Mouse (Mus musculus): ENCODE results near the gene Mettl21a.
"Not testable (repeated sequence)": the region's sequence is repeated elsewhere in the genome, so short reads cannot be mapped to it uniquely, and the experiment has no call there.

Gene Mettl21a

GRCm38 (mm10) chr1:64616881-64617714 lies at the start of gene Mettl21a:
Gene Mettl21a (minus strand): TSS chr1:64617242.
- DNase-seq = peak; percentile 77 to 83

DNA sequence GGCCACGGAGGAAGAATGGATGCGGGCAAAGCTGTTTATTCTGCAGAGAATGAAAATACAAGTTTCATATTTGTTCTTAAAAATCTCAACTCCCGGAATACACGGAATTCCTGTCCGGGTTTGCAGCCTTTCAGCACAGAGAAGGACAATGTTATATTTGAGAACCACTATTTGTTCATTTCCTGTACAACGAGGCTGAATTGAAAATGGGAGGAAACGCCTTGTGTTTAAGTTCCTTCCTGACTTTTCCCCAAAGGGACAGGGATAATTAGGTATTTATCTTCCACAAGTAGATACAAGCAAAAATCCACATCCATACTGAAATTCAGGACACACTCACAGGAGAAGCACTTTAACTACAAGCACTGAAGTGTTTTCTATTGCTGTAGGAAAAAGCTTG lies 41.8 kb upstream of the Mettl21a start:
- no peak for DNase-seq

- no peak for DNase-seq
Measured at GRCm38 (mm10) chr1:64656423-64657129, 39.5 kb upstream of the Mettl21a start.

GRCm38 (mm10) chr1:64655415-64655814 lies 38.4 kb upstream of the Mettl21a start:
- peak in 1 of 2 experiments; percentile 28 for DNase-seq

DNA sequence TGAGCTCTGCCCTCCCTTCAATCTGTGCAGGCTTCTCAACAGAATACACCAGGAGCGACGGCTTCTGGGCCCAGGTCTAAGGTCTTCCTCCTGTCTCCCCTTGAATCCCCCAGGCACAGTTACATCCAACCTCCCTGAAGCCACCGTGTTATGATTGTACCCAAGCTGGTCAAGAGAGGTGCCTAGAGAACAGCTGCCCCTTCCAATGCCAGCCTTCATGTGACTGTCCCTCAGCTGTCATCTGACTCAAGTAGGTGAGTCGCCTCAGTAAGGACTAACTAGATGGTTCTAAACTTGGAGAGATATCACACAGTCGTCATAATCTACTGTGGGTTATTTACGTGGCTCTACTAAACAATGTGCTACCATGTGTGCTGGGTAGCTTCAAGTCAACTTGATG lies 36.7 kb upstream of the Mettl21a start:
- DNase-seq = no peak

DNA sequence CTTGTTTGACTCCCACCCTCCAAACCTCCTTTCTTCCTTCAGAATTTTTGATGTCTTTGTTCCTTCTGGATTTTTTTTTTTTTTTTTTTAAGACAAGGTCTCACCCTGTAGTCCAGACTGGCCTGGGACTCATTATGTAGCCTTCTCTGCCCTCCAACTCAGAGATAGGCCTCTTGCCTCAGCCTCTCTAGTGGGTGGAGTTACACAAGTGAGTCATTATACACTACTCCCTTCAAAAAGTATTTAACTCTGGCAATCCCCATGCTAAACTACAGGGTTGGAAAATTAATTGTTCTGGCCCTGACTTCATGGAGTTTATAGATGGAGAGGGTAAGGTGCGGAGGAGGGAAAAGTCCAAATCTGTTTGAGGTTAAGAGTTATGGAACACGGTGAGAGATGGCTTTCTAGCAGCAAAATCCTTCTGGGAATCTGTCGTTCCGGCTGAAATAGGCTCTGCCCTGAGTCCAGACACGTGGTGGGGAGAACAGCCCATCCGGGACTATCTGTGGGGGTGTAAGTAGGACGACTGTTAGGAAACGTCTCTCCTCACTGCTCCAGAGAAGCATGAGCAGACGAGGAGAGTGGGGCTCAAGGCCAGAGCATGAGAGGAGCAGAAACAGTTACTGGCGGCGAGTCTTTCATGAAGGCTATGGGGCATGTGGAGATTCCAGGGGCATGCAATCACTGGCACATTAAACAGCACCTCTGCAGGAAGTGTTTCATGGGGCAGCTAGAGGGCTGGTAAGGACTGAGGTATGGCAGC lies 32.5 kb upstream of the Mettl21a start:
- no peak for DNase-seq

DNA sequence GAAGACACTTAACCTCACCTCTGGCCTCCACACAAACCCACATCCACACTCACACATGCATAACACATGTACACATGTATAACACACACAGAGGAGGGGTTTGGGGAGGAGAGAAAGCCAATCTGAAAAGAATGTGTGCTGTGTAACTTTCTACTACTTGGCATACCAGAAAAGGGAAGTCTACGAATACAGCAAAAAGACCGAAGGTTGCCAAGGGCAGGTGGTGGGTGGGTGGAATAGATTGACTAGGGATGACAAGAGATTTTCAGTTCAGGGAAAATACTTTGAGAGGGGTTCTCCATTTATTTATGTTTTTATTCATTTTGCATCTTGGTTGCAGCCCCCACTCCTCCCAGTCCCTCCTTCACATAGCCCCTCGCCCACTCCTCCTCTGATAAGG lies 27.5 kb upstream of the Mettl21a start:
- no peak for DNase-seq

- DNase-seq = not testable (repeated sequence)
Measured at GRCm38 (mm10) chr1:64642541-64642940, 25.5 kb upstream of the Mettl21a start.

DNA sequence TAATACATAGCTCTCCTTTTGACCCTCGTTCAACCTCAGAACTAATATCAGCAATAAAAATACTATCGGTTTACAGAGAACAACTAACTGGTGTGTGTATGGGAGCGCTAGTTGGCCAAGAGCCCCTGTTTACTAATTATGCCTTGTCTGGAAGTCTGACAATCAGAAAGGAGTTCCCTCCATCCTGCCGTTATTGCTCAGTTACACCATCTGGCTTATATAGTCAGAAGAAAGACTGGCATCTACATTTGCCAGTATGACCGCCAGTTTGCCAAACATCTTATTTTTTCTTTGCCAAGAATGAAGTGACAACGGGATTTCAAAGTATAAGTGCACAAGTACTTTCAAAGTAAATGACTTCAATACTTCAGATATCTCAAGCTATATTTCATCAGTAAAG lies 24.0 kb upstream of the Mettl21a start:
- no peak for DNase-seq

GRCm38 (mm10) chr1:64639279-64639678 lies 22.2 kb upstream of the Mettl21a start:
- DNase-seq = no peak

- no peak for DNase-seq
Measured at GRCm38 (mm10) chr1:64635624-64636023, 18.6 kb upstream of the Mettl21a start.

- DNase-seq = no peak
Measured at GRCm38 (mm10) chr1:64633237-64633636, 16.2 kb upstream of the Mettl21a start.

GRCm38 (mm10) chr1:64631526-64631925 lies 14.5 kb upstream of the Mettl21a start:
- DNase-seq = no peak

DNA sequence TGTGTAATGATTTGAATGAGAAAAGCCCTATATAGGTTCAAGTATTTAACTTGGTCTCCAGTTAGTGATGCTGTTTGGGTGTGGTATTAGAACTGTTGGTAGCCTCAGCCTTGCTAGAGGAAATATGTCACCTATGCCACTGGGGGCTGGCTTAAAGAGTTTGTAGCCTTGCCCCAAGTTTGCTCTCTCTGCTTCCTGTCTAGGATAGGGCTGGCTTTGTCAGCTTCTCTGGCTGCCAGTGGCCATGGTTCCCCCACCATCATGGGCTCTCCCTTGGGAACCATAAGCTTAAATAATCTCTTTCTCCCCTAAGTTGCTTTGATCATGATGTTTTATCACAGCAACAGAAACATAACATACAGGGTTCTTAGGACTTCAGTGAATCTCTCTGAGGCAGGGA lies 8.2 kb upstream of the Mettl21a start:
- no peak for DNase-seq

DNA sequence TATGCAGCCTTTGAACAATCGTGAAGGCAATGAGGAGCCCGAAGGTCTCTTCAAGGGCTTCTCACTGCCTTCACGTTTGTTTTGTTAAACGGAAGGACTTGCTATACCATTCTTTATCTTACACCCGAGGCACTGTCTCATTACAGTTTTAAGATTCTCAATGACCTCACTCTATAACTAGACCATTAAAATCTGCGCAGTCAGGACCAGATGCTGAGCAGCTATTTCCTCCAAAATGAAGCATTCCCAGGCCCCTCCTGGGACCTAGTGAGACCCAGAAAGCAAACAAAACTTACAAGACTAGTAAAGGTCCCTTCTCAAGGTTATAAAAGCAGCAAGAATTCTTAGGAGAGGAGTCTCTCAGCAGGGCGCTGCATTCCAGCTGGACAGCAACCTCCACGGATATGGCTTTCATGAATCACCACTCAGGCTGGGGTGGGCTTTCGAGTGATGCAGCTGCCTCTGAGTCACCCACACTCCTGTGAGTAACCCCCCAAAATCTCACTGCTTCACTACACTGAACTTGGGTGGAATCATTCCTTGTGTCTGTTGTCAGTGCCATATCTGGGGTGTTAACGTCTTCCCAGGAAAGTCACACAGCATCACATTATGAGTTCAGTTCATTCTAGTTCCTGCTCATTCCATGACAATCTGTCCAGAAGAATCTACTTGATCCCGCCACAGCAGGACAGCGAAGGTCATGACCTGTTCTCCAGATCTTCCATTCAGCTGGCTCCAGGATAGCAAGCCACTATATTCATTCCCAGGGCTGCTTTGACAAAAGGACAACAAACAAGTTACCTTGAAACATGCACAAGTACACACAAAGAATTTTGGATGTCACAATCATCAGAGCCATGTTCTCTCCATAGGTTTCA lies 6.8 kb upstream of the Mettl21a start:
- DNase-seq = no peak

DNA sequence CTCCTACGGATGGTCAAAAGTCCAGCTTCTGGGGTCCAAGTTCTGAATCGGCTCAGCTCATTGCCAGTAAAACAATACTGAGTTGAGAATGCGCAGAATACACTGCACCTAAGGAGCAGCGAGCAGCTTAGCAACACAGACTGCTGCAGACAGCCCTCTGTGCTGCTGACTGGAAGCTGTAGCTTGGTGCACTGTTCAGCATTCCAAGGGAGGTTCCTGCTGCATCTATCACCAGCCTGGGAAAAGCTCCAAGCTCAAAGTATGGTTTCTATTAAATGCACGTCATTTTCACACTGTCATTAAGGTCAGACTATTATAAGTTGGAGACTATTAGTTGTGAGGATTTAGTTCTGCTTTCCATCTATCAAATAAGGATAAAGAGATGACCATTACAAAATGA lies 4.1 kb upstream of the Mettl21a start:
- no peak for DNase-seq

- DNase-seq = no peak
Measured at GRCm38 (mm10) chr1:64618226-64618625, 1.2 kb upstream of the Mettl21a start.

GRCm38 (mm10) chr1:64617715-64617984 lies 608 bp upstream of the Mettl21a start:
- peak; percentile 79 to 81 for DNase-seq

- DNase-seq = no peak
Measured at GRCm38 (mm10) chr1:64616531-64616880, 536 bp downstream of the Mettl21a start.

DNA sequence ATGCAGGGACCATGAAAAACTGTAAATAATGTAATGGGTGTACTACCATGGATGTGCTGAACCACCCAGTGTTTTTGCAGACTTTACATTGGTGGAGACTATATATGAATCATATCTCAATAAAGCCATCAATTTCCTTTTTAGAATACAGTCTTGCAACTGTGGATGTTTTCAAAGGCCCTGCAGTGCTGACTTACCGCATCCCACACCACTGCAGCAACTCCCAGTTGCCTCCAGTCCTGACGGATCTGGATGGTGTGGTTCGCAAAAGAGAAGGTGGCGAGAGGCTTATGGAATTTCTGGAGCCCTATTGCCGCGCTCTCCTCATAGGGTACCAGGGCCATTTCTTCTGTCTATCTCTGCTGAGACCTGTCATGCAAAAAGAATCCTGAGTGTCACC lies 966 bp downstream of the Mettl21a start:
- DNase-seq = no peak

DNA sequence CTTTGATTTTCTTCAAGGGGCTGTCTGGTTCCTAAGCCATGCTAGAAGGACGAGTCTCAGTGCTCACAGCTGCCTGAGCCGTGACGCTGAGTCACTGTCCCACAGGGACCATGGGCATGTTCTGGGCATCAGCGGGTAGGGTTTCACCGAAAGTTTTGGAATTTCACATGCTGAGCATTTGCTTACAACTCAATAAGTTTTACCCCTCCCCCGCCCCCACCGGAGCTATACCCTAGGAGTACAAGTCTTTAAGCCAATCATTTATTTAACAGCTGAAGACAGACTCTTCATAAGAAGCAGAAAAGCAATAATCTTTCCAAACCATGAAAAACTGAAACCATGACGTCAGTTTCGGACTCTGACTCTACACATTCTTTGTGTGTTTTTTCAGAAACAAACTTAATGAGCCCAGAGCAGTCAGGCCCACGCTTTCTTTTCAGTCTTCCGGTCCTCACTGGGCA lies 1.5 kb downstream of the Mettl21a start:
- DNase-seq = no peak

DNA sequence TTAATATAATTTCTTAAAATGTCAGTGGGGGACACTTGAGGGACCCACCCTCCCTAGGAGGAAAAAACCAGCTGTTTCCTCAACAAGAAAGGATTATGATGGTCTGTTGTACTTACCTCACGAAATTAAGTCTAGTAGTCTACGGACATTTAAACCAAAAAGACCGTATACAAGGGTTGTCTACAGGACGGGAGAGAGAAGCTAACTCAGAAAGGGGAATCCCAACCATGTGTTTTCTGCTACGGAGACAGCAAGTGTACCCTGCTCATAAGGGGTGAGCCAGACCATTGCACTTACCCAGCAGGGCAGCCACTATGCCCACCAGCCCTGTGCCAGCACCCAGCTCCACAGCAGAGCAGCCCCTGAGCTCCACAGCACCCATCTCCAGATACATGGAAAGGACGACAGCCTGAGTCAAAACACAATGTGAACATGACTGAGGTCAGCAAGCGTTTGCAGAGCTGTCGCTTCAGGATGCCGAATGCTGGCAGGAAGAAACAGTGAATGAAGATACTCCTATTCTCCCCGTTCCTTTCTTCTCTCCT lies 2.2 kb downstream of the Mettl21a start:
- DNase-seq = no peak

Measured in thymus, postnatal 36 days (tissue).